Mouse (Mus musculus): Measurements from ENCODE around the gene Ccnb1.

The Ccnb1 gene

GRCm38 (mm10) chr13:100775252-100776055, 10.9 kb downstream of the Ccnb1 start, which contains the start of gene Cenph:
Gene Cenph, minus strand, starts transcription at chr13:100775899.
- in situ Hi-C loops (cut with MboI, MseI): no loop called here

- in situ Hi-C loops (cut with MboI, MseI): no loop called here
Measured at GRCm38 (mm10) chr13:100774704-100775103, 11.7 kb downstream of the Ccnb1 start.

- in situ Hi-C loops (cut with MboI, MseI): no loop called here
Measured at GRCm38 (mm10) chr13:100755329-100755728, 31.0 kb downstream of the Ccnb1 start.

- in situ Hi-C loops (cut with MboI, MseI): no loop called here
Measured at GRCm38 (mm10) chr13:100754186-100754585, 32.2 kb downstream of the Ccnb1 start.

- in situ Hi-C loops (cut with MboI, MseI): no loop called here
Measured at GRCm38 (mm10) chr13:100753011-100753410, 33.4 kb downstream of the Ccnb1 start.

GRCm38 (mm10) chr13:100752529-100752928, 33.8 kb downstream of the Ccnb1 start:
- in situ Hi-C loops (cut with MboI, MseI): no loop called here

GRCm38 (mm10) chr13:100751402-100751801, 35.0 kb downstream of the Ccnb1 start:
- in situ Hi-C loops (cut with MboI, MseI): no loop called here

- in situ Hi-C loops (cut with MboI, MseI): no loop called here
Measured at GRCm38 (mm10) chr13:100750799-100751198, 35.6 kb downstream of the Ccnb1 start.

- in situ Hi-C loops (cut with MboI, MseI): no loop called here
Measured at GRCm38 (mm10) chr13:100748638-100749037, 37.7 kb downstream of the Ccnb1 start.

- in situ Hi-C loops (cut with MboI, MseI): no loop called here
Measured at GRCm38 (mm10) chr13:100746090-100746489, 40.3 kb downstream of the Ccnb1 start.

- in situ Hi-C loops (cut with MboI, MseI): no loop called here
Measured at GRCm38 (mm10) chr13:100744036-100744744, 42.2 kb downstream of the Ccnb1 start, which contains the start of gene Mrps36. Gene Mrps36, minus strand, starts transcription at chr13:100744659.

GRCm38 (mm10) chr13:100743346-100744035, 42.9 kb downstream of the Ccnb1 start:
- in situ Hi-C loops (cut with MboI, MseI): no loop called here

- in situ Hi-C loops (cut with MboI, MseI): no loop called here
Measured at GRCm38 (mm10) chr13:100742831-100743230, 43.5 kb downstream of the Ccnb1 start.

- in situ Hi-C loops (cut with MboI, MseI): loop anchor here (10.0 kb wide), 1 partner anchor 1702 kb away; no protein-coding TSS in a partner anchor
Measured at GRCm38 (mm10) chr13:100732756-100733155, 53.6 kb downstream of the Ccnb1 start.

- in situ Hi-C loops (cut with MboI, MseI): loop anchor here (10.0 kb wide), 1 partner anchor 1703 kb away; no protein-coding TSS in a partner anchor
Measured at GRCm38 (mm10) chr13:100731462-100732046, 54.8 kb downstream of the Ccnb1 start.

- in situ Hi-C loops (cut with MboI, MseI): loop anchor here (10.0 kb wide), 1 partner anchor 1704 kb away; no protein-coding TSS in a partner anchor
Measured at GRCm38 (mm10) chr13:100730861-100731176, 55.6 kb downstream of the Ccnb1 start, which contains the start of gene Cdk7. Gene Cdk7, minus strand, starts transcription at chr13:100730939.

- in situ Hi-C loops (cut with MboI, MseI): loop anchor here (10.0 kb wide), 1 partner anchor 1704 kb away; no protein-coding TSS in a partner anchor
Measured at GRCm38 (mm10) chr13:100730153-100730860, 56.1 kb downstream of the Ccnb1 start.
